Mouse (Mus musculus): Measurements from ENCODE around the gene Sigmar1. TPM values are rescaled to one million over a fixed set of nuclear protein-coding genes. Genes with fewer than 3 reads are reported as not detected.

The Sigmar1 gene
- total RNA-seq, 2 experiments from 2014 or later, result 65.8 to 68.8 TPM

GRCm38 (mm10) chr4:41756440-41756839 lies 483 bp upstream of the Sigmar1 start:
- no peak for DNase-seq

GRCm38 (mm10) chr4:41754797-41755337 lies 1.1 kb downstream of the Sigmar1 start, which contains the start of gene Galt:
Gene Galt, plus strand, starts transcription at chr4:41755228.
- no peak for DNase-seq

GRCm38 (mm10) chr4:41745021-41745420 lies 10.9 kb downstream of the Sigmar1 start:
- no peak for DNase-seq

GRCm38 (mm10) chr4:41744131-41744530 lies 11.8 kb downstream of the Sigmar1 start:
- no peak for DNase-seq

- DNase-seq, result peak; percentile 95
Measured at GRCm38 (mm10) chr4:41741158-41741560, 14.8 kb downstream of the Sigmar1 start.

- no peak for DNase-seq
Measured at GRCm38 (mm10) chr4:41740380-41741157, 15.4 kb downstream of the Sigmar1 start.

GRCm38 (mm10) chr4:41739260-41739659 lies 16.7 kb downstream of the Sigmar1 start:
- DNase-seq, result no peak

GRCm38 (mm10) chr4:41738256-41738603 lies 17.7 kb downstream of the Sigmar1 start:
- DNase-seq, result no peak

- peak; percentile 77 for DNase-seq
Measured at GRCm38 (mm10) chr4:41737602-41738255, 18.2 kb downstream of the Sigmar1 start.

- no peak for DNase-seq
Measured at GRCm38 (mm10) chr4:41731052-41731765, 24.7 kb downstream of the Sigmar1 start, which contains the start of gene Arid3c. Gene Arid3c, minus strand, starts transcription at chr4:41731142.

- DNase-seq, result no peak
Measured at GRCm38 (mm10) chr4:41726826-41727621, 28.9 kb downstream of the Sigmar1 start.

- peak; percentile 90 for DNase-seq
Measured at GRCm38 (mm10) chr4:41722918-41723351, 33.0 kb downstream of the Sigmar1 start, which contains the start of gene Dctn3. Gene Dctn3, minus strand, starts transcription at chr4:41723170.

- no peak for DNase-seq
Measured at GRCm38 (mm10) chr4:41716834-41717233, 39.1 kb downstream of the Sigmar1 start.

- DNase-seq, result peak; percentile 63
Measured at GRCm38 (mm10) chr4:41715596-41715995, 40.4 kb downstream of the Sigmar1 start.

GRCm38 (mm10) chr4:41715082-41715481 lies 40.9 kb downstream of the Sigmar1 start:
- no peak for DNase-seq

GRCm38 (mm10) chr4:41714276-41714675 lies 41.7 kb downstream of the Sigmar1 start:
- peak; percentile 74 for DNase-seq

GRCm38 (mm10) chr4:41713197-41714067 lies 42.5 kb downstream of the Sigmar1 start, which contains the start of gene Rpp25l:
Gene Rpp25l, minus strand, starts transcription at chr4:41713534.
- peak; percentile 94 for DNase-seq

- DNase-seq, result peak; percentile 32
Measured at GRCm38 (mm10) chr4:41712421-41713196, 43.3 kb downstream of the Sigmar1 start.

GRCm38 (mm10) chr4:41711705-41712375 lies 44.1 kb downstream of the Sigmar1 start:
- no peak for DNase-seq

All from adrenal gland, postnatal 10 days (tissue).